Mouse (Mus musculus) ES-E14 (cell line): Measurements from ENCODE around the gene Ifitm5.

Experiments
- HCFC1 ChIP-seq: IDR thresholded peaks from 2 replicates; pipeline ENCODE4 v1.6.1; 2012; ENCODE audit warnings: low read length, inconsistent platforms, borderline replicate concordance; ENCODE audit not compliant: insufficient read depth
- MAFK ChIP-seq: IDR thresholded peaks from 2 replicates; pipeline ENCODE4 v1.6.1; 2014; ENCODE audit warnings: mild to moderate bottlenecking, low read depth, low read length, inconsistent platforms; ENCODE audit not compliant: insufficient read depth
- ZC3H11A ChIP-seq: IDR thresholded peaks from 2 replicates; pipeline ENCODE4 v1.6.1; 2012; ENCODE audit warnings: low read depth, mild to moderate bottlenecking, inconsistent platforms, low read length, borderline replicate concordance
- ZNF384 ChIP-seq: IDR thresholded peaks from 2 replicates; pipeline ENCODE4 v1.6.1; 2012; ENCODE audit warnings: low read depth, low read length, inconsistent platforms

- no peak for TF ChIP-seq MAFK
- no peak for TF ChIP-seq ZC3H11A
- no peak for TF ChIP-seq HCFC1
- TF ChIP-seq ZNF384, result no peak
Observed at GRCm38 (mm10) chr7:140974940-140975339, 24.8 kb upstream of the Ifitm5 start.
